Mouse (Mus musculus) retina, embryonic 14.5 days (tissue): ENCODE measurements around the gene Lactb.

Experiments
- DNase-seq: peaks from one replicate; pipeline ENCODE4 v3.0.0-alpha.2; 2015; ENCODE audit warnings: low spot score

Gene Lactb

DNA sequence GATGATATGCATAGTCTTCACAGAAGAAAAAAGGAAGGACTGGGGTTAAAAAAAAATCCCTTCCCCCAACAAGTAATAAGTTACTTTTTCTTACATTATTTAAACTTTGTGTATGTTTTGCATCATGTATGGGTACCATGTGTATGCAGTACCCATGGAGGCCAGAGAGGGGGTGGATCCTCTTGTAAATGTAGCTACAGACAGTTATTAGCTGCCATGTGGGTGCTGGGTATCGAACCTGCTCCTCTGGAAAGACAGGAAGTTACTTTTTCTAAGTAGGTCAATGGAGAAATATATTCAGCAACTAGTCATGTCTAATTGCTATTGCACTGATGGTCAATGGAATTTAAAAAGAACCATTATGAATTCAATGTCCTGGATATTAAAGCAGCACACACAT is 3.2 kb upstream of the Lactb start:
- no peak for DNase-seq

DNA sequence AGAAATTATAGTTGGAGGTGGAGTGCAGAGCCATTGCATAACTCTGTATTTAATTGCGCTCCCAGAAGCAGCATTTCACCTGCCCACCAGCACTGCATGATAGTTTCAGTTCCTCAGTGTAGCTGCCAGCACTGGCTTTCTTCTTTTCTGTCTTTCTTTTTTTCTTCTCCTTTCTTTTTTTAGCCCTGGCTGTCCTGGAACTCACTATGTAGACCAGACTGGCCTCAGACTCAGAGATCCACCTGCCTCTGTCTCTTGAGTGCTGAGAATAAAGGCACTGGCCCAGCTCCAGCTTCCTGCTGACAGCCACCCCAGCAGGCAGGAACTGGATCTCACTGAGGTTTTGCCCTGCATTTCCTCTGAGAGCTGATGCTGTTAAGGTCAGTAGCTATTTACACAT is 2.7 kb upstream of the Lactb start:
- no peak for DNase-seq

DNA sequence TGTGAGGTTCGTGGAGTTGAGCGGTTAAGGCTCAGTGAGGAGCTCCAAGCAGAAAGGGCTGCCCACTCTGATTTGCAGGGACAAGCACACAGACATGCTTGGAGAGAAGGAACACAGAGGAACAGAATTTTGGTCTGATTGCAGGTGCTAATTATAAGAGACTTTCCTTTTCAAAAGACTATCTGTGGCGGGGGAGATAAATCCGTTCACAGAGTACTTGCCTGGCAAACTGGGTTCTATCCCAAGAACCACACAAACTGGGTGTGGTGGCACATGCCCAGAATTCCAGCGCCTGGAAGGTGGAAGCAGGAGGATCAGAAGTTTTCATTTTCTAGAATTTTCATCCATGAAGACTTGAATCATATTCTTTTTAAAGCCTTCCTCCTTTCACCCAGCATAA is 1.8 kb upstream of the Lactb start:
- DNase-seq, result no peak

DNA sequence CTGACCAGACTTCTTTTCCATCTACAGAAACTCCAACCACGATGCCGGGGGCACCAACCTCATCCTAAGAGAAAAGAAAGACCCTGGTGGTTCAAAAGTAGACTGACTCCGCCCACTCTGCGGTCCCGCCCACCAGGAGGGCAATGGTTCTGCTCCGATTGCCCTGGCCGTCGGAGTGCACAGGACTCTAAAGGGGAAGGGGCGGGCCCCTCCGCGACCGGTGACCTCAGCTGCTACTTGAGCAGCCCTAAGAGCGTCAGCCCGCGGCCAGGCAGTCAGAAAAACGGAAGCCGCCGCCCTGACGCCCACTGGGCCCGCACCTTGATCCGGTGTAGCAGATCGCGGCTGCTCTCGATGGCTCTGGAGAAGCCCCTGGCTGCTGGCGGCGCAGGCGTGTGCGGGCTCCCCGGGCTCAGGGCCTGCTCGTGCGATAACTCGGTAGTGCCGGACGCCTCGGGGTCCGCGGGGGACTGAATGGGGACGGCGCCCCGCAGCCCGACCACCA is 511 bp downstream of the Lactb start:
- DNase-seq, result peak; percentile 89

DNA sequence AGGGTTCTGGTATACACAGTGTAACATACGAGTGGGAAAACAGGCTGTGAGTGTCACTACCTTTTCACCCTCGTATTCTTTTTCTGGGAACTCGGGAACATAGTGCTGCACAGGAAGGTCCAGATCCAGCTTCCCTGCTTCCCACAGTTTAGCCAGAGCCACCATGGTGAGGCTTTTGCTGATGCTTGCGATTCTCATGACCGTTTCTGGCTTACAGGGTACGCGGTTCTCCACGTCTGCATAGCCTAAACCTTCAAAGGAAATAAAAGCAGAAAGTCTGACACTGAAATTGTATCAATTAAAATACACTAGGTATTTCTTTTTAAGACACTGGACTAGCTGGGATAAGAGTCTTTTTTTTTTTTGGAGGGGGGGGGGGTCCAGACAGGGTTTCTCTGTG is 4.2 kb downstream of the Lactb start:
- DNase-seq, result no peak

DNA sequence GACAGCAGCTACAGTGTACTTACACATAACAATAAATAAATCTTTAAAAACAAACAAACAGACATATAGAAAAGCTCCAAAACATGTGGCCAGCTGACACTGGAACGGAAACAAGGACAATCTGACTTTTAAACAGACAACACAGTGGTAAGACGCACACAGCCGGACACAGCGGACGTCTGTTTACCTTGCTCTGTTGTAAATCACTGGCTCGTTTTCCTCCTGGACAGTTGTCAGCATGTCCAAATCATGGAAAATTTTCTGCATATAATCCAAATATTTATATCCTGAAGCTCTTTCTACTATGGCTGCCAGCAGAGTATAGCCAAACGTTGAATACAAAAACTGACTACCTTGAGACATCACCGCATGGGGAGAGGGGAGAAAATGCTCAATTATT is 7.8 kb downstream of the Lactb start:
- DNase-seq, result no peak

DNA sequence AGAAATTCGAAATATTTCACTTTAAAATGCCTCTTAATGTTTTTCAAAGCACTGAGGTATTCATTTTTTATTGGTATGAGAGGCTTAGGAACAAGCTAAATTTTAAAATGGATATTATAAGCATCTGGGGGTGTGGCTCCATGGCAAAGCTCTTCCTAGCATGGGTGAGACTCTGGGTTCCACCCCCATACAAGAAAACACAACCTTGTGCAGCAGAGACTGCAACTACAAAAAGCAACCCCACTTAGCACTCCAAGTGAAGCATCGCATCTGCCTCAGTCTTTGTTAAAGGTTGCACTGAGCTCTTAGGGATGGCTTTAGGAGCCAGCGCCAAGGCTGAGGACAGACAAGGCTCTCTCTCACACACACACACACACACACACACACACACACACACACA is 13.8 kb downstream of the Lactb start:
- no peak for DNase-seq

DNA sequence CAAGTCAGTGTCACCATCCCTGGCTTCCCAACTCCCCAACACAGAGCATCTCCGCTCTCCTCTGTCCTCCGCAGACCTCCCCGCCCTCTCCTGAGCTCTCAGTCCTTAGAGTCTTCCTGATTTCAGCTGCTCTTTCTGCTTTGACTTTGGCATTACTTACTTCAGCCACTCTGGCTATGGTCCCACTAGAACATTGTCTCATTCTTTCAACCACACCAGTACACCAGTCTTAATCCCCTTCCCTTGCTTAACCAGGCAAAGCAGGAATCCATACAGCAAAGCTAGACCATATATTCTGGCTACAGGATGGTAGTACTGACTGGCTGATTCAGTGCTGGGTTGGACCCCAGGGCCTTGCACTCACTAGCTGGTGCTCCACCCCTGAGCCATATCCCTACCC is 17.8 kb downstream of the Lactb start:
- no peak for DNase-seq

DNA sequence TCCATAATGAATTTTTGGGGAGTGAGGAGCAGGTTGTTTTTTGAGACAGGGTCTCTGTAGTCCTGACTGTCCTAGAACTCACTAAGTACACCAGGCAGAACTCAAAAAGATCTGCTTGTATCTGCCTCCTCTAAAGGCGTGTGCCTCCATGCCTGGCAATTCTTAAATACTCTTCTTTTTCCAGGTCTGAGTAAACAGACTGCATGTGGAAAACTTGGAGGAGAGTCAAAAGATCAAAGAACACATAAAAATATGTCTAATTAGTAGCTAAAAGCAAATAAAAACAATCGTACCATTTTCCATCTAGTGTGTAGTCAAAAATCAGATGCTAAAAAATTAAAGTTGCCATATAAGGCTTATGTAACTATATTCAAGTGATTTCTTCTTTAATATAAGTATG is 22.4 kb downstream of the Lactb start:
- DNase-seq, result no peak

DNA sequence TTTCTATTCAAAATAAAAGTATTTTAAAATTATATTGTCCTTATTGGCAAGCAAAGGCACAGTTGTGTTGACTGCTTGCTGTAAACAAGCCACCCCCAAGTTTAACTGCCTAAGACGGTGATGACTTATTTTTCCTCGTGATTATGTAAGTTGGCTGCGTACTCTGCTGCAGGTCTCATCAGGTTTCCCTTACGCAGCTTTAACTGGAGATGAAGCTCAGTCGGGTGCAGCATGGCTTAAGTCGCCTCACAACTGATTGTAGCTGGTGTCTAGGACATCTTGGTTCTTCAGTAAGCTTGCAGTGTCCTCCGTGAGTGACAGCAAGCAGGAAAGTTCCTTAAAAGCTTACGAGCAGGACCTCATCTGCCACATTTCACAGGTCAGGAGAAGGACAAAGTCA is 23.0 kb downstream of the Lactb start:
- DNase-seq, result no peak

DNA sequence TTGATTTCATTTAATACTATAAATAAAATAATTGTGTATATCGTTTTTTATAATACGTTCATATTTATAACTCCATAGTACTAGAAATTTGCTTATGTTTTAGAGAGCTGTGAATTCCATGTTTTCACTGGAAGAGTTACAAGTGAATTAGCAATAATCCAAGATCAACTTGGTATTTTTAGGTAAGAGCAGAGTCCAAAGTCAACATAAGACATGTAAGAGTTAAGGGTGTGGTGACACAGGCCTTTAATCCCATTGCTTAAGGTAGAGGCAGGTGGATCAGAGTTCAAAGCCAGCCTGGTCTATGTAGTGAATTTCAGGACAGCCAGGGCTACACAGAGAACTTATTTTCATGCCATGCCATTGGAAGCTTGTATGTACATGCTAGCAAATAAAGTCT is 26.7 kb downstream of the Lactb start:
- no peak for DNase-seq

DNA sequence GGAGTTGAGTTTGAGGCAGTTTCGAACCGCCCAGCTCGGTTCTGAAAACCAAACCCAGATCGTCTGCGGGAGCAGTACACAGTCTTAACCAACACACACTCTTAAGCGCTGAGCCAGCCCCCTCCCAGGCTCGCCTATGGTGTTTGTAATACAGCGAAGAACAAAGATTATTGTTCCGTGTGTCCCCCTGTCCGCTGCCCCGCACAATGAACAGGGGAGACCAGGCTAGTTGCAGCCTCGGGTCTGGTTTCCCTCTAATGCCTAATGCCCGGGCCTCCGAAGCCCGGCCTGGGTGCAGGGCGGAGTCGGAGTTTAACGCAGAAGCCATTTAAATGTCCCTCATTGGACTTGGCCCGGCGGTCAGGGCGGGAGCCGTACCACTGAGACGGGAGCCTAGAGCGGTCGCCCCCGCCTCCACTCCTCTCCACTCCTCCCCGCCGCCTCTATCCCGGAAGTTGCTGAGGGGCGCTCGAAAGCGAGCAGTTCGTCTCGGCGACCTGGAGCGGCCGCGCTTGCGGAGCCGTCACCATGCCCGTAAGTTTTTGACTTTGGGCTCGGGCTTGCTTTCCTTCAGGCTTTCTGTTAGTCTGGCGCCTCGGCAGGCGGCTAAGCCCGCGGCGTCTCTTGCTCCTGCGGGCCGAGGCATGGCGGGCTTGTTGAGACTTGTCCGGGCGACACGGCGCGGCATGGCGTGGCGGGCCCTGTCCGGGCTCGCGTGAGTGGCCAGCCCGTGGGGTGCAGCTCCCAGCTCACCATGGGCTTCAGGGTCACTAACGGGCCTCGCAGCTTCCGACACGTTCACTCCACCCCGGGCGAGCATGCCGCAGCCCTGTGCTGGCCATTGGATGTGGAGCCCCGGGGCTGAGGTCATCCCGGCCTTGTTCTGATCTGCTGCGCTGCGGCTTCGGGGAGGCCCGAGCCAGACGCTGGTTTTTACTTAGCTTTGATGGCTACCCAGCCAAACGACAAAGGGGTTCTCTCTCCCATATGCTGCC is 29.3 kb downstream of the Lactb start, which contains the start of gene Rps27l:
TSS of gene Rps27l (plus strand) at position 440 of the 995 bp plus-strand sequence.
- peak; percentile 98 for DNase-seq

DNA sequence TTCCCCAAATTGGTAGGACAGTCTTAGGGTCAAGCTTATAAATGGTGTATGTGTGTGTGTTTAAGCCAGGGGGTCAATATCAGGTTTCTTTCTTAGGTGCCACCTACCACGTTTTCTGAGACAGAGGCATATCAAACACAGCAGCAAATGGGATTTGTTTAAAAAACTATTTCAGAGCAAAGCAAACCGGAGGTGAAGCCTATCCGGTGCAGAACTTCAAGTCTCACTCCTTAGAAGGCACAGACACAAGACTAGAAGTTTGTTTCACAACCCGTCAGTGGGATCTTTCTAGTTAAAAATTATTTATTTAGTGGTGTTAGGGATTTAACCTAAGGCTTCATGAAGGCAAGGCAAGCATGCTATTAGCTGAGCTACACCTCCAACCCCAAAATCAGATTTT is 30.1 kb downstream of the Lactb start:
- DNase-seq, result no peak

DNA sequence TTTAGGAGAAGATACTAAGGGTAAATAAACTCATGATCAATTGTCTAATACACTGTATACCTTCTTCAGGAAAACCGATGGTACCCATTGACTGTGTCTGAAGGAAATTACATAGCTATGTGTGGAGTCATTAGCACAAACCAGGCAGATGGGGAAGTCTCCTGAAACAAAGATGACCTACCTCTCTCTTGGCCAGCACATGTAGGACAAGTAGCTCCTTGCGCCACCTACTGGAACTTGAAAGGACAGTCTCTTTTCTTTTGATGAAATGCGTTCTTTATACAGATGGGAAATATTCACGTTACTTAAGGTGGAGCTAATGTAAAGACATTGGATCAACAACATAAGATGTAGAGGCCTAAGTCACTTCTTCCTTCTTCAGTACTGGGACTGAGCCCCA is 36.4 kb downstream of the Lactb start:
- peak; percentile 85 for DNase-seq

DNA sequence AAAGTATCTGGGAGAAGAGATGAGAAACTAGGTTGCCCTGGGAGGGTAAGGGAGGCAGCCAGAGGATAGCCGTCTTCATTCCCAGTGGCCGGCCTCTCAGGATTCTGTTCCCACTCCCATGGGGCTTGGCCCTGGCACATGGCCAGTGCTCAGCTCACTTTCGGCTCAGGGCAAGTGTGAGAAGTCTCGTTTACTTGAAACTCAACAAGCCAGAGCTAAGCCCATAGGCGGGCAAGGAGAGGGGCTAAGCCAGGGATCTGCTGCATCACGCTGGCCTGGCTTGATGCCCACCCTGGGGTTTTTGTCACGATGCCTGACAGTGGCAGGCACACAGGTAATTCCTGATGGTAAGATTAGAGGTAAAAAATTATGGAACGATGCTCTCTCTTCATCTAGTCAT is 37.8 kb downstream of the Lactb start:
- DNase-seq, result no peak

DNA sequence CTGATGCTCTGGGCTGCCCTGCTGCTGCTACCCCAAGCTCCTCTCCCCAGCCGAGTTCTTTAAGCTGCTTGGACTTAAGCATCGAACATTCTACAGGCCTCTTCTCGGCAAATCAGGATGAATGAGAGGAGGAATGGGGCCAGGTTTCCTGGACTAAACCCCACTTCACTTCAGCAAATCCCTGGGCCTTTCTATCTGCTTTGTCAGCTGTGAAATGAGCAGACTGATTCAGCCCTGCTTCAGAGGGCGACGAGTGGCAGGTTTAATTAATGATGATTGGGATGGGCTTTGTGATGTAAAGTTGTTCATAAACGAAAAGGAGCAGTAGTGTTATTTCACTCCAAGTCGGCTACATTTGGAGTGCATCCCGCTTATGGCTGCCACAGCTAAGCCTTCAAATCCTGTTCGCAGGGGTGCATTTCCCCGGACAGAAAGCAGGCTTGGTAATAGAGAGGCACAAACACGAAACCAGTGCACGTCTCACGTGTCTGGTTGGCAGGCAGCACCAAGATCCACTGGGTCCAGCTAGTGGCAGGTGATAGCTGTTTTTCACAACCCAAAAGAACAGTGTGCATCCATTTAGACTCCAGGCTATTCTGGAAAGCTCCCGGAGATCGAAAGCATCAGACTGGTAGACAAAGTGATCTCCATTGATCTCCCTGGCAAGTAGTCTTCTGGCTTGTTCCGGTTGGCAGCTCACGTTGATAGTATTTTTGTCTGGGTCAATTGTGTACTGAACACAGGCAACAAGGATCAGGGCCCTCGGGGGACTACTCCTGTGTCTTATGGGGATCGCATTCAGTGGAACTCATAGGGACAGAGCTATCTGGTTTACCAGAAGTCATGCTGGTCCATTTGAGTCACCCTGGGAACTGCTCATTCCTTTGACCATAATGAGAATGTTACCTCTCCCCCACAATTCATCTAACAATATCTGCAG is 41.1 kb downstream of the Lactb start:
- peak; percentile 55 for DNase-seq

DNA sequence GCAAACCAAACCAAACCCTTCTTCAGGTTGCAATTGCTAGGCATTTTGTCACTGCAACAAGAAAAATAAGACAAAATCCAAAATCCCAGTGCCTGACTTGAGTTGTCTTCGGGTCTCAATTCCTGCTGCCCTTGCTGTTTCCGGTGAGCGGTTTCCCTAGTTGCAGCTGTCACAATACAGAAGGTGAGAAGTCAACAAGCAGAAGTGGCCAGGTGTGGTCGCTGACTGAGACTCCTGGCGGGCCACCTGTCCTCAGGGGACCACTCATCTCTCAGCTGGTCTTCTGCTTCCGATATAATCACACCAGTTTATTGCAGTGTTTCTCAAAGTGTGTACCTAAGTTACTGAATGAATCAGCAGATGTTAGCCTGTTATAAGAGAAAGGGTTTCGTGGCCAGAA is 44.9 kb downstream of the Lactb start:
- no peak for DNase-seq

DNA sequence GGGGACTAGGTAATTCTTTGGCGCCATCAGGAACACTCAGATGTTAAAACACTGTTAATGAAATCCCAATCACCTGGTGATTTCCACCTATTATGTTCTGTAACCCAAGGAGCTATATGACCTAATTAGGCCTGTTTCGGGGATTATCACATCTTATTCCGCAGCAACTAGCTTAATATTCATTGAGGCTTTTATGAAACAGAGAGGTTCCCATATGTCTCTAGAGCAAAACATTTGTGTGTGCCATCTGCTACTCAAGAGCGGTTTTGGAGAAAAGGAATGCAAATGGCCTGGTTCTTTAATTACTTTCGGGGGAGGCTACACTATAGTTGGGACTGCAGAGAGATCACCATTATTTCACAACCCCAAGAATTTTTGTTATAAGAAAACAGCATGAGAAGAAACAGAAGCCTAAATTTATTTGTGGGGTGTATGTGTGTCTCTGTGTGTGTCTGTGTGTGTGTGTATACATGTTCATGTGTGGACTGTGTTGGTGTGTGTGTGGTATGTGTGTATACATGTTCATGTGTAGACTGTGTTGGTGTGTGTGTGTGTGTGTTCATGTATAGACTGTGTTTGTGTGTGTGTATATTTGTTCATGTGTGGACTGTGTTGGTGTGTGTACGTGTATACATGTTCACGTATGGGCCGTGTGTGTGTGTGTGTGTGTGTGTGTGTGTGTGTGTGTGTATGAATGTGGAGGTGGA is 47.4 kb downstream of the Lactb start:
- DNase-seq, result no peak

DNA sequence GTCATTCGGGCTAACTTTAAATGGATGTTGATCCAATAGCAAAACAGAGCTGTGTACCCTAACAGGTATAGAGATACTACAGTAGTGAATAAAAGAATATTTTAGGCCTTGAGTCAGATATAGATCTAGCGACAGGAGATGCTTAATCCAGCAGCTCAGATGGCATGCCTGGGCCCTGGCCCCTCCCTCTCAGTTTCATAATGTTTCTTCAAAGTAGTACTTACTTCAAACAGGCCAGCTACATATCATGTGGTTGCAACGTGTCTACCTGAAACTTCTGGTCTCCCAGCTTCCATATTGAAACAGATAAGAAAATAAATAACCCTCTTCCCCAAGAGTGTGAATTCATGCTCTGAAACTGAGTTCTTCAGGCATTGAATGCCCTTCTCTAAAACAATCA is 49.4 kb downstream of the Lactb start:
- no peak for DNase-seq

DNA sequence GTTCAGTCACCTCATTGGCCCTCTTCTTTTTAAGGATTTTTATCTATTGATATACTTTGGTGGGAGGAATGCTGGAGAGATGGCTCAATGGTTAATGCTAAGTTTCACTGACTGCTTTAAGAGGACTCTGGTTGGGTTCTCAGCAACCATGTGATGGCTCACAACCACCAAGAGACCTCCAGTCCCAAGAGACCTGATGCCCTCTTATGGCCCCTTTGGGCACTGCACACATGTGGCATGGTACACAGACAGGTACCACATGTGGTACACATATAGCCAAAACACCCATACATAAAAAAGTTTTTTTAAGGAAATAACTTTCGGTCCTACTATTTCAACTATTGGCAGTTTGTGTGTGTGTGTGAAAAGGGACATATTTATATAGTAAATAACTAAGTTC is 53.2 kb downstream of the Lactb start:
- DNase-seq, result no peak

DNA sequence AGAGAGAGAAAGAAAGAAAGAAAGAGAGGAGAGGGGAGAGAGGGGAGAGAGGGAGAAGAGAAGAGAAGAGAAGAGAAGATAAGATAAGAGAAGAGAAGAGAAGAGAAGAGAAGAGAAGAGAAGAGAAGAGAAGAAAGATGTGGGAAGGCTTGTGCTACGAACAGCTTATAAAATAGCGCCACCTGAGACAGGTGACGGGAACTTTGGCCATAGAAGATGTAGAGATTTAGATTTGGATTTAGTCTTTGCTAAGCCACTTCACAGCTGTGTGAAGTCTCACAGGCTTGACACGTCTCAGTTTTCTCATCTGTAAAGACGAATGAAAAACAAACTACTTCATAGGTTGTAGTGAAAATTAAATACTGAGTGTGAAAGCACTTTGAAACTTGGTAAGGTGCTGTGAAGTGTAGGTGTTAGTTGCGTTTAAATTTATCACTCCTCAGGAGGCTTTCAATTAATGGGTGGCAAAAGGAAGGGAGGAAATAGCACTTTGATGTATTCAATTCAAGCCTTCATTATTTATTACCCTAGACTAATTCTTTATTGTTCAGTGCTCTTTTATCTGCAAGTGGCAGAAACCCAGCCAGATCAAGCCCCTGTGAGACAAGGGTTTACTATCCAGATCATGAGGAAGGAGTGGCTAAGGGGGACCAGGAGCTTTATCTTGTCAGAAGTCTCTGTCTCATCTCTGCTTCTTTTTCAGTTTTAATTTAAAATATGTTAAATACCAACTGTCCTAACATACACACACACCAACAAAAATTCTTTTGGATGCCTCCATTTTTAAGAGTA is 54.6 kb downstream of the Lactb start:
- no peak for DNase-seq
